Mouse (Mus musculus) midbrain, embryonic 16.5 days (tissue): ENCODE measurements around the gene Plppr1. TPM values are rescaled to one million over a fixed set of nuclear protein-coding genes. Genes with fewer than 3 reads are reported as not detected.

ENCODE experiments used
- ATAC-seq: fragments of 200-750 bp; cut with Nextera tagmentation; 2 replicates; pipeline ENCODE4 v1.8.0; 2017; ENCODE audit warnings: moderate TSS enrichment
- H3K27ac ChIP-seq: fragments of 300-500 bp; sonication (generic); 2 replicates; pipeline ENCODE4 v1.5.1; 2014; ENCODE audit warnings: mild to moderate bottlenecking, low read length, mixed read lengths
- H3K27me3 ChIP-seq: fragments of 300-500 bp; sonication (generic); 2 replicates; pipeline ENCODE4 v1.6.1; 2014; ENCODE audit warnings: low read depth, low read length, mixed read lengths; ENCODE audit not compliant: control insufficient read depth, insufficient read depth
- H3K36me3 ChIP-seq: fragments of 300-500 bp; sonication (generic); 2 replicates; pipeline ENCODE4 v1.6.1; 2014; ENCODE audit warnings: mild to moderate bottlenecking, low read length, moderate library complexity, mixed read lengths; ENCODE audit not compliant: control insufficient read depth, insufficient read depth
- H3K4me1 ChIP-seq: fragments of 300-500 bp; sonication (generic); 2 replicates; pipeline ENCODE4 v1.6.1; 2014; ENCODE audit warnings: mild to moderate bottlenecking, low read length, mixed read lengths; ENCODE audit not compliant: control insufficient read depth, insufficient read depth
- H3K4me2 ChIP-seq: fragments of 300-500 bp; sonication (generic); 2 replicates; pipeline ENCODE4 v1.6.1; 2014; ENCODE audit warnings: mild to moderate bottlenecking, low read length, mixed read lengths
- H3K4me3 ChIP-seq: fragments of 300-500 bp; sonication (generic); 2 replicates; pipeline ENCODE4 v1.5.1; 2014; ENCODE audit warnings: low read depth, mild to moderate bottlenecking, low read length, moderate library complexity, mixed read lengths
- H3K9ac ChIP-seq: fragments of 300-500 bp; sonication (generic); 2 replicates; pipeline ENCODE4 v1.6.1; 2014; ENCODE audit warnings: low read depth, low read length, mixed read lengths
- H3K9me3 ChIP-seq: fragments of 300-500 bp; sonication (generic); replicated peaks from 2 replicates; pipeline ENCODE4 v1.6.1; 2014; ENCODE audit warnings: mild to moderate bottlenecking, low read length, mixed read lengths; ENCODE audit not compliant: control insufficient read depth, poor library complexity, severe bottlenecking
- WGBS: fragments of 180-500 bp; shearing (Covaris S2); extraction: QIAGEN DNeasy Blood & Tissue Kit; methylation state at CpG from one replicate; pipeline ENCODE4 v1.1.7; 2014; 5-methylcytosine and 5-hydroxymethylcytosine counted together
- polyA plus RNA-seq: library from polyadenylated mRNA; unstranded; fragments of >200 nt; fragmentation: Nextera tagmentation; extraction: Ambion mirVana; gene quantifications from 2 replicates; pipeline ENCODE4 v1.2.1, GENCODE M21; 2015

Plppr1 gene
- polyA plus RNA-seq, 1 experiment from 2014 or later = 65.9 TPM

GRCm38 (mm10) chr4:49149251-49149650, 90.2 kb downstream of the Plppr1 start:
- Histone ChIP-seq H3K9ac (no peak overlapping the region), H3K27ac (no peak overlapping the region), H3K4me2 (no peak overlapping the region), H3K36me3 (no peaks in the 10 kb centered on the region), H3K27me3 (no peaks in the 10 kb centered on the region), H3K4me3 (no peak overlapping the region), H3K9me3 (no peaks in the 10 kb centered on the region), H3K4me1 (0 out of 2 replicates have a peak, but pooled peaks cover 4% of the 10 kb centered on the region)
- 79% methylated on average over 2 of the region's 2 CpGs for WGBS
- ATAC-seq = 0 out of 2 replicates have a peak, but pooled peaks have one; percentile 16

DNA sequence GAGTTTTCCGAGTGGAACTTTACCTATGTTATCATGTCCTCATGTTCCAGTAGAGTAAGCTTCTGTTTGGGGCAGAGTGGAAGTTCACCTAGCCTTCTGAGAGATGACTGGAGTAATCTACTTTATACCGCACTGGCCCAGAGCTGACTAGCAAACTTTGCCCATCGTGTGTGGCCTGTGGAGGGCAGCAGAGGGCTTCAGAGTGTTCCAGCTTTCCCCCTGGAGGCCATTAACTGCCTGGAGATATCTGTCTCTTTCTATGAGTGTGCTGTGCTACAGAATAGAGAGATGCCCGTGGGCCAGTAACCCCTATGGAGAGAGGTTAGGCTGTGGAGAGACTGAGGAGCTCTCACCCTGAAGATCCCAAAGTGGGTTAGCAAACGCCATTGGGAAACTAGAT, 94.8 kb downstream of the Plppr1 start:
- Histone ChIP-seq H3K4me1 (0 out of 2 replicates have a peak, but pooled peaks cover 4% of the 10 kb centered on the region), H3K36me3 (no peaks in the 10 kb centered on the region), H3K4me3 (no peak overlapping the region), H3K4me2 (no peak overlapping the region), H3K27ac (no peak overlapping the region), H3K27me3 (no peaks in the 10 kb centered on the region), H3K9me3 (no peaks in the 10 kb centered on the region), H3K9ac (no peak overlapping the region)
- 37% methylated on average over 5 of the region's 5 CpGs for WGBS
- ATAC-seq = no peak

- H3K9ac ChIP-seq = no peak overlapping the region
- H3K36me3 ChIP-seq = no peaks in the 10 kb centered on the region
- 75% methylated on average over 1 of the region's 1 CpGs for WGBS
These were observed 97.7 kb downstream of the Plppr1 start for GRCm38 (mm10) chr4:49156781-49157180.

GRCm38 (mm10) chr4:49163285-49163684, 104.2 kb downstream of the Plppr1 start:
- no peak overlapping the region for H3K4me3 ChIP-seq
- H3K9ac ChIP-seq = no peak overlapping the region
- no peaks in the 10 kb centered on the region for H3K4me1 ChIP-seq
- H3K27me3 ChIP-seq = no peaks in the 10 kb centered on the region
- WGBS = 86% methylated on average over 3 of the region's 3 CpGs
- no peaks in the 10 kb centered on the region for H3K9me3 ChIP-seq
- no peak for ATAC-seq
- H3K4me2 ChIP-seq = no peak overlapping the region
- H3K27ac ChIP-seq = no peak overlapping the region
- no peaks in the 10 kb centered on the region for H3K36me3 ChIP-seq

More at GRCm38 (mm10) chr4:49156781-49157180, 97.7 kb downstream of the Plppr1 start:
- Histone ChIP-seq H3K9me3 (no peaks in the 10 kb centered on the region), H3K4me2 (no peak overlapping the region), H3K27ac (no peak overlapping the region), H3K4me3 (no peak overlapping the region), H3K27me3 (no peaks in the 10 kb centered on the region), H3K4me1 (no peaks in the 10 kb centered on the region)
- ATAC-seq = no peak

GRCm38 (mm10) chr4:49166391-49166790, 107.3 kb downstream of the Plppr1 start:
- 72% methylated on average over 3 of the region's 3 CpGs for WGBS

GRCm38 (mm10) chr4:49167030-49167429, 108.0 kb downstream of the Plppr1 start:
- Histone ChIP-seq H3K9me3 (no peaks in the 10 kb centered on the region), H3K27me3 (no peaks in the 10 kb centered on the region), H3K4me2 (no peak overlapping the region), H3K4me1 (no peaks in the 10 kb centered on the region), H3K27ac (no peak overlapping the region), H3K9ac (no peak overlapping the region), H3K36me3 (no peaks in the 10 kb centered on the region), H3K4me3 (no peak overlapping the region)
- ATAC-seq = no peak
- 84% methylated on average over 5 of the region's 5 CpGs for WGBS

More at GRCm38 (mm10) chr4:49166391-49166790, 107.3 kb downstream of the Plppr1 start:
- no peak overlapping the region for H3K9ac ChIP-seq
- H3K4me1 ChIP-seq = no peaks in the 10 kb centered on the region
- no peak overlapping the region for H3K4me3 ChIP-seq
- no peaks in the 10 kb centered on the region for H3K36me3 ChIP-seq
- H3K27ac ChIP-seq = no peak overlapping the region
- H3K27me3 ChIP-seq = no peaks in the 10 kb centered on the region
- H3K9me3 ChIP-seq = no peaks in the 10 kb centered on the region
- ATAC-seq = no peak
- no peak overlapping the region for H3K4me2 ChIP-seq

DNA sequence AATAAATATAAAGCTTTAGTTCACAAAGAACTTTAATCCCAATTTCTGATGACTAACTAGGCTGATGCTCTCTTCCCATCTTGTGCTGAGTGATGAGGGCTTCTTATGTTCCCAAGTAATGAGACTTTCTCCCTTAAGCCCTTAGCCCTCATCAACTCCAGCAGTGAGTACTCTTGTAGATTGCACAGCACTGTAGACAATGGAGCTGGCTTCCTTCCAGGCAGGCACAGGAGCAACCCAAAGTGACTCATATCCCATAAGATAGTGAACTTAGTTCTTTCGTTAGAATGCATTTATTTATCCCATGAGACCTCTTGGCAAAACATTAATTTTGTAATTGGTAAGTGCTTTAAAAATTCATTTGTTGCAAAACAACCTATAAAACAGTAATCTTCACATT, 110.4 kb downstream of the Plppr1 start:
- H3K27ac ChIP-seq = no peak overlapping the region
- no peaks in the 10 kb centered on the region for H3K9me3 ChIP-seq
- no peaks in the 10 kb centered on the region for H3K4me1 ChIP-seq
- WGBS = 64% methylated on average over 1 of the region's 1 CpGs
- no peak overlapping the region for H3K9ac ChIP-seq
- H3K36me3 ChIP-seq = no peaks in the 10 kb centered on the region
- no peak for ATAC-seq
- H3K27me3 ChIP-seq = no peaks in the 10 kb centered on the region
- no peak overlapping the region for H3K4me3 ChIP-seq
- H3K4me2 ChIP-seq = no peak overlapping the region

DNA sequence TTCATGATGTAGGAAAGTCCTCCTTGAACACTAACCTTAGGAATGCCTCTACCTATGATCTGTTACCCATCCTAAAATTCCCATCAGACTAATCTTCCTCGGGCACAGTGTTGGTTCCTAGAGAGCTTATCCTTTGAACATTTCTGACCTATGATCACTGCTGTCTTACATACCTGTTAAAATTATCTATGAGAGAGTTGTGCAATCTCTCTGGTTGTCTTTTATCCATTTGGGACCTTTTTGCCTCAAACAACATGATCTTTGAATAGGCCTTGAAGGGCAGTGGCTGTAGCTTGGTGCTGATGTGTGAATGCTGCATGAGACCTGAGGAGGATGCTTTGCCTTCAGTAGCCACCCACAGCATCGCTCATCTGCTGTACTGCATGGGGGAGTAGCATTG, 119.0 kb downstream of the Plppr1 start:
- H3K4me1 ChIP-seq = peaks cover 3% of the 10 kb centered on the region; the same call in 1 of the 2 replicates
- H3K4me2 ChIP-seq = no peak overlapping the region
- no peak overlapping the region for H3K4me3 ChIP-seq
- 90% methylated on average over 2 of the region's 2 CpGs for WGBS
- H3K36me3 ChIP-seq = no peaks in the 10 kb centered on the region
- no peak overlapping the region for H3K9ac ChIP-seq
- H3K27me3 ChIP-seq = no peaks in the 10 kb centered on the region
- H3K27ac ChIP-seq = no peak overlapping the region
- no peaks in the 10 kb centered on the region for H3K9me3 ChIP-seq
- ATAC-seq = no peak

GRCm38 (mm10) chr4:49178891-49179290, 119.8 kb downstream of the Plppr1 start:
- Histone ChIP-seq H3K9me3 (no peaks in the 10 kb centered on the region), H3K4me3 (no peak overlapping the region), H3K9ac (no peak overlapping the region), H3K27me3 (no peaks in the 10 kb centered on the region), H3K36me3 (no peaks in the 10 kb centered on the region), H3K4me1 (peaks cover 3% of the 10 kb centered on the region; the same call in 1 of the 2 replicates), H3K27ac (no peak overlapping the region), H3K4me2 (no peak overlapping the region)
- 50% methylated on average over 3 of the region's 3 CpGs for WGBS
- no peak for ATAC-seq
